Mouse (Mus musculus) MEL (cell line): ENCODE data around the gene Nprl3.

Experiments used
- CTCF ChIP-seq, 3 experiments: IDR thresholded peaks in 2 of 3; conservative IDR thresholded peaks in 1 of 3; 2 replicates each; pipeline ENCODE4 v1.5.1; 2011 to 2012; ENCODE audit warnings: low read length in 3 of 3, low read depth in 2 of 3, mild to moderate bottlenecking in 2 of 3, improper control_type of control experiment in 1 of 3, inconsistent platforms in 1 of 3, mixed read lengths in 1 of 3, moderate library complexity in 1 of 3; ENCODE audit not compliant: control insufficient read depth in 1 of 3, insufficient read depth in 1 of 3, poor library complexity in 1 of 3, severe bottlenecking in 1 of 3
- EP300 ChIP-seq, 2 experiments: IDR thresholded peaks; 2 replicates each; pipeline ENCODE4 v1.6.1; 2011; ENCODE audit warnings: improper control_type of control experiment in 2 of 2, low read length in 2 of 2, low read depth in 1 of 2, mild to moderate bottlenecking in 1 of 2
- GATA1 ChIP-seq: IDR thresholded peaks from 2 replicates; pipeline ENCODE4 v1.6.1; 2011; ENCODE audit warnings: low read depth, low read length, improper control_type of control experiment
- MAFK ChIP-seq: IDR thresholded peaks from 2 replicates; pipeline ENCODE4 v1.6.1; 2011; ENCODE audit warnings: low read depth, mild to moderate bottlenecking, low read length, improper control_type of control experiment, borderline replicate concordance
- NRF1 ChIP-seq: IDR thresholded peaks from 2 replicates; pipeline ENCODE4 v1.6.1; 2014; ENCODE audit warnings: low read depth, mild to moderate bottlenecking, inconsistent platforms, low read length, improper control_type of control experiment, moderate library complexity; ENCODE audit not compliant: poor library complexity, insufficient read depth, severe bottlenecking
- POLR2A ChIP-seq, 2 experiments: IDR thresholded peaks; 2 replicates each; pipeline ENCODE4 v1.6.1; 2011 to 2012; ENCODE audit warnings: low read length in 2 of 2, mild to moderate bottlenecking in 2 of 2, control low read depth in 1 of 2, improper control_type of control experiment in 1 of 2, low read depth in 1 of 2, moderate library complexity in 1 of 2; ENCODE audit not compliant: control insufficient read depth in 1 of 2, insufficient read depth in 1 of 2, poor library complexity in 1 of 2
- POLR2AphosphoS2 ChIP-seq: IDR thresholded peaks from 2 replicates; pipeline ENCODE4 v1.6.1; 2011; ENCODE audit warnings: low read length, improper control_type of control experiment
- POLR2AphosphoS5 ChIP-seq: IDR thresholded peaks from 2 replicates; pipeline ENCODE4 v1.6.1; 2012; ENCODE audit warnings: low read depth, borderline replicate concordance, mild to moderate bottlenecking, inconsistent platforms, low read length, moderate library complexity, mixed read lengths
- SMC3 ChIP-seq: IDR thresholded peaks from 2 replicates; pipeline ENCODE4 v1.6.1; 2011; ENCODE audit warnings: low read depth, low read length, improper control_type of control experiment
- UBTF ChIP-seq: IDR thresholded peaks from 2 replicates; pipeline ENCODE4 v1.6.1; 2012; ENCODE audit warnings: low read depth, mild to moderate bottlenecking, inconsistent platforms, low read length, improper control_type of control experiment, moderate library complexity, borderline replicate concordance; ENCODE audit not compliant: insufficient read depth
- USF1 ChIP-seq: IDR thresholded peaks from 2 replicates; pipeline ENCODE4 v1.6.1; 2014; ENCODE audit warnings: low read depth, mild to moderate bottlenecking, inconsistent platforms, low read length, improper control_type of control experiment, moderate library complexity
- ZC3H11A ChIP-seq: IDR thresholded peaks from 2 replicates; pipeline ENCODE4 v1.6.1; 2012; ENCODE audit warnings: low read depth, mild to moderate bottlenecking, inconsistent platforms, low read length, improper control_type of control experiment
- ZMIZ1 ChIP-seq: IDR thresholded peaks from 2 replicates; pipeline ENCODE4 v1.6.1; 2012; ENCODE audit warnings: low read depth, mild to moderate bottlenecking, inconsistent platforms, low read length, improper control_type of control experiment, moderate library complexity

DNA sequence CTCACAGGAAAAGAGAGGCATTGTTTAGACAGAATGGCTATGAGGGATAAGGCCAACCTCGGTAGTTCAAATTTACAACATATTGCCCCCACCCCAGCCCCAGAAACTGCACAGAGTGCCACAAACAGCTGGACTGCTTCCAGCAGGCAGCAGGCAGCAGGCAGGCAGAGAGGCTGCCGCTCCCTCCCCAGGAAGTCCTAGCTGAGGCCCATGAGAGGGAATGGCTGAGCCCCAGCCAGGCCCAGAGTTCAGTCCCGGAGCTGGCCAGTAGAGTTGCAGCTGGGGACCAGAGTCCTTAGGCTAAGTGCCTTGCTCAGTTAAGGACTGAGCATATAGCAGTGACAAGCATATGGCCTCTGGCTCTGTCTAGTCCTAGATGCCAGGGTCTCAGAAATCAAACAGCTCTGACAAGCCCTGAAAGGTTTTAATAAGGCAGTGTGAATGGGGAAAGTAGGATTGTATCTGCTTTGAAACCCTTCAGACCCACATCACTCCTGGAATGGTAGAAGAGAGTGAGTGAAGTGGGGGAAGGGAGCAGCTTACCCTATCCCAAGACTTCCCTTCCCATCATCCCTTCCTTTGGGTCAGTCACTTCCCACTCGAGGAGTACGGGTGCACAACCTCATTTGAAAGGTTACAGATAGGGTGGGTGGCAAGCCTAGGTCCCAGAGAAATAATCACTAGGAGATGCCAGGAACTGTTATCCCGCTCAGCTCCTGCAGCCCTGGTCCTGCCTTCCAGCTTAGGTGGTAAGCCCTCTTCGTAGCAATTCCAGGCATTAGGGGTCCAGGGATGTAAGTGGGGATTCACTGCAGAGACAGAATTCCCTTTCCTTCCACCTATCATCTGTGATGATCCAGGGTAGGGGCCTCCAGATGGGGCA lies 42.0 kb downstream of the Nprl3 start:
- no peak for TF ChIP-seq POLR2AphosphoS5
- TF ChIP-seq ZMIZ1: no peak
- no peak; a peak in 1 of 4 replicates for TF ChIP-seq POLR2A (IDR thresholded peaks at IDR 0.05; ENCODE audit: control insufficient read depth in 1 of 2, insufficient read depth in 1 of 2, low read depth in 1 of 2, low read length in 2 of 2, poor library complexity in 1 of 2)
- no peak for TF ChIP-seq CTCF (IDR thresholded peaks at IDR 0.05 in 2 of 3, conservative IDR thresholded peaks at IDR 0.05 in 1 of 3; ENCODE audit: control insufficient read depth in 1 of 3, insufficient read depth in 1 of 3, low read depth in 2 of 3, low read length in 3 of 3, poor library complexity in 1 of 3, severe bottlenecking in 1 of 3)
- TF ChIP-seq EP300 (IDR thresholded peaks at IDR 0.05; ENCODE audit: low read depth in 1 of 2, low read length in 2 of 2): no peak; a peak in 1 of 4 replicates
- no peak for TF ChIP-seq NRF1
- no peak for TF ChIP-seq MAFK
- TF ChIP-seq USF1: no peak
- TF ChIP-seq ZC3H11A: no peak
- no peak for TF ChIP-seq POLR2AphosphoS2
- TF ChIP-seq UBTF: no peak
- no peak for TF ChIP-seq GATA1
- TF ChIP-seq SMC3: no peak
